Mouse (Mus musculus): ENCODE data around the gene Pinlyp. TPM values are rescaled to one million over a fixed set of nuclear protein-coding genes. Genes with fewer than 3 reads are reported as not detected.

Pinlyp gene
- polyA plus RNA-seq, 1 experiment from 2014 or later, result not detected

DNA sequence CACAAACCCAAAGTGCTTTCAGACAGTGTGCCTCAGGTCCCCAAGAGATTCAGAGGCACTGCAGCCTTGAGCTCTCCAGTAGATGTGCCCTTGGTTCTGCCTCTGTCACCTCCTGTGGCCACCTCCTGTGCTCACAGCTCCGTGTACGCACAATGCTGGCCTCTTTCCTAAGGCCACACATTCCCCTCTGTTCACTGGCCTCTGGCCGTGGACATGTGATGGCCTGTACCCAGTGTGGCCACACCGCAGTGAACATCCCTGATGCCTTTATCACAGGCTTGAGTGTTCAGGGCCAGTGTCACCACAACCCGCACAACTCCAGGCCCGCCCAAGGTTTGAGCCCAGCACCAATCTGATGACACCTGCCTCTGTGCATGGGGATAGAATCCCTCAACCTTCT is 39.0 kb upstream of the Pinlyp start:
- 86% methylated on average over 6 of the region's 6 CpGs for WGBS
- no peaks in the 10 kb centered on the region for H3K9me3 ChIP-seq
- no peak overlapping the region for H3K9ac ChIP-seq
- no peak for ATAC-seq (ENCODE audit: low FRiP score, low read depth)
- H3K4me1 ChIP-seq, result peaks cover 4% of the 10 kb centered on the region; the same call in 1 of the 2 replicates
- H3K4me3 ChIP-seq, result no peak overlapping the region
- H3K36me3 ChIP-seq, result no peaks in the 10 kb centered on the region
- H3K27me3 ChIP-seq, result peaks cover 32% of the 10 kb centered on the region
- H3K27ac ChIP-seq, result no peak overlapping the region
- no peak overlapping the region for H3K4me2 ChIP-seq (replicated peaks)

DNA sequence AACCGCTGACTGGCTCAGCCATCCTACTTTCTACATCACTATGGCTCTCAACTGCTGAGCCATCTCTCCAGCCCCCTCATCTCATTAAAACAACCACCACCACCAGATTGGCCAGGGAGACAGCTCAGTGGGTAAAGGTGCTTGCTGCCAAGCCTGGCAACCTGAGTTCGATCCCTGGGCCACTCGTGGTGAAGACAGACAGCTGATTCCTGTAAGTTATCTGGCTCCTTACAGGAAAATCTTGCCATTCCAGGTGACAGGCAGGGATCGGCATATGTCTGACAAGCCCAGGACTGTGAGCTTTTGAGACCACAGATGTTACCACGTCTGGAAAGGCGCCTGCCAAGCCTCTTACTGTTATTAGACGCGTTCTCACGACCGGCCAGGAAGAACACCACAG is 31.9 kb upstream of the Pinlyp start:
- no peaks in the 10 kb centered on the region for H3K27me3 ChIP-seq
- H3K4me2 ChIP-seq (replicated peaks), result no peak overlapping the region
- ATAC-seq (ENCODE audit: low FRiP score, low read depth), result no peak
- H3K27ac ChIP-seq, result no peak overlapping the region
- H3K4me3 ChIP-seq, result no peak overlapping the region
- H3K9ac ChIP-seq, result no peak overlapping the region
- no peaks in the 10 kb centered on the region for H3K9me3 ChIP-seq
- WGBS, result 89% methylated on average over 10 of the region's 10 CpGs
- no peaks in the 10 kb centered on the region for H3K4me1 ChIP-seq
- H3K36me3 ChIP-seq, result peaks cover 16% of the 10 kb centered on the region

DNA sequence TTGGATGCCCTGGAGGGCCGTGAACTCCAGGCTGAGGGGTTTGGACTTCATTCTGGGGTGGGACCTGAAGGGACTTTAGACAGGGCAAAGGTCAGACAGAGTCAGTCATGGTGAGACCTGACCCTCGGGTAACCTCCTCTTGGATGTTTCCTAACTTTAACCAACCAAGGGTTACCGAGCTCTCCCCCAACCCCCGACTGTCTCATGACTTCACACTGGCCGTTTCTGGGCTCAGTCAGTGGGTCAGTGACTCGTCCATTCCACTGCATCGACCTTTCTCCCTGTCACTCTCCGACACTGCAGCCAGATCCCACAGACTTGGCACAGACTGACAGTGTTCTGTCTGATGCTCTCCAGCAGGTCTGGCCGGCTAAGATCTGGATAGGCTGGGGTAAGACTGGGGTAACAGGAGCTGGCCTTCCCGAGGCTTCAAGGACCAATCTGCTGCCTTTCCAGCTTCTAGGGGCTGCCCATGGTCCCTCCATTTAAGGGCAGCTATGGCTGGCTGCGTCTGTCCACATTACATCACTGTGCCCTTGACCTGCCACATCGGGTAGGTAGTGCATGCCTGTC is 28.4 kb upstream of the Pinlyp start:
- Histone ChIP-seq H3K27me3 (no peaks in the 10 kb centered on the region), H3K27ac (no peak overlapping the region), H3K9ac (no peak overlapping the region), H3K4me2 (replicated peaks) (no peak overlapping the region), H3K9me3 (no peaks in the 10 kb centered on the region), H3K4me1 (no peaks in the 10 kb centered on the region), H3K4me3 (no peak overlapping the region), H3K36me3 (peaks cover 50% of the 10 kb centered on the region)
- no peak for ATAC-seq (ENCODE audit: low FRiP score, low read depth)
- WGBS, result 64% methylated on average over 12 of the region's 12 CpGs

DNA sequence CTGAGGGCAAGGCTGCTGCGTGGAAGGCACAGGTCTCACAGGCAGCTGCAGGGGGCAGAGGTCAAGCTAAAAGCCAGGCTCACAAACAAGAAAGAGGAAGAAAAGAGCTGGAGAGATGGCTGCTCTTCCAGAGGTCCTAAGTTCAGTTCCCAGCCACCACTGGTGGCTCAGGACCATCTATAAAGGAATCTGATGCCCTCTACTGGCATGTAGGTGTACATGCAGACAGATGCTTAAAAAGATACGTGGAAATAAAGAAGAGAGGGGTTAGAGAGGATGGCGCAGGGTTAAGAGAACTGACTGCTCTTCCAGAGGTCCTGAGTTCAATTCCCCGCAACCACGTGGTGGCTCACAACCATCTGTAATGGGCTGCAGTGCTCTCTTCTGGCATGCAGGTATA is 26.5 kb upstream of the Pinlyp start:
- Histone ChIP-seq H3K27ac (no peak overlapping the region), H3K9ac (no peak overlapping the region), H3K4me1 (no peaks in the 10 kb centered on the region), H3K9me3 (no peaks in the 10 kb centered on the region), H3K27me3 (no peaks in the 10 kb centered on the region), H3K4me2 (replicated peaks) (no peak overlapping the region), H3K36me3 (peaks cover 69% of the 10 kb centered on the region), H3K4me3 (no peak overlapping the region)
- no peak for ATAC-seq (ENCODE audit: low FRiP score, low read depth)
- 62% methylated on average over 5 of the region's 5 CpGs for WGBS

DNA sequence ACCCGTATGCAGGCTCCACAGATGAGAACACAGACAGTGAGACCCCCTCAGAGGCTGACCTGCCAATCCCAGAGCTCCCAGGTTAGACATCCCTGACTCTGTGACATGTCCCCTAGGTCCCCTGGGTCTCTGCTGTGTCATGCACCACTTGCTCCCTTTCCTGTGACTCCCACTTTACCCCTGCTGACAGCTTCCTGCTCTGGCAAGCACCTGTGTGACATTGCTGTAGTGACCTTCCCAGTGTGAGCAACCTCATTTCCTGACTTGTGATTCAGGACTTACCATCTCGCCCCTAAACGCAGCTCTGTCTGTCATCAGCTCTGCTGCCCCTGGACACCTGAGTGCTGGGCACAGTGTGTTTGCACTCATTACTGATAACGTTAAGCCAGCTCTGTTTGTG is 25.2 kb upstream of the Pinlyp start:
- Histone ChIP-seq H3K4me1 (no peaks in the 10 kb centered on the region), H3K27me3 (no peaks in the 10 kb centered on the region), H3K9ac (no peak overlapping the region), H3K4me2 (replicated peaks) (no peak overlapping the region), H3K27ac (no peak overlapping the region), H3K36me3 (peaks cover 83% of the 10 kb centered on the region), H3K4me3 (no peak overlapping the region), H3K9me3 (no peaks in the 10 kb centered on the region)
- ATAC-seq (ENCODE audit: low FRiP score, low read depth), result no peak
- 77% methylated on average over 4 of the region's 4 CpGs for WGBS

DNA sequence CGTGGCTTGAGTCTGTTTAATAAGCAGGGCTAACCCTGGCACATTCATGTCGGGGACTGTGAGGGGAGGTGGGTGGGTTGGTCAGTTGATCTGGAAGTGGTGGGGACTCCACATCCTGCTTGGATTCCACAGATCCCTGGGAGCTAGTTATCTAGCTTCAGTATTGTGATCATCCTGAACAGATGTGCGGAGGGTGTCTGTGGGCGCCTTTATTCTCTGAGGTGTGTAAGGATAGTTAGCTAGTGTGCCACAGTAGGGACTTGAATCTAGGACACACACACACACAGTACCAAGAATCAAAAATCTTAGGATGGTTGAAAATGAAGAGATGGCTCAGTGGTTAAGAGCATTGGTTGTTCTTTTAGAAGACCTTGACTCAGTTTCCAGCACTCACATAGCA is 22.6 kb upstream of the Pinlyp start:
- no peaks in the 10 kb centered on the region for H3K27me3 ChIP-seq
- H3K27ac ChIP-seq, result no peak overlapping the region
- H3K9me3 ChIP-seq, result no peaks in the 10 kb centered on the region
- WGBS, result 87% methylated on average over 4 of the region's 4 CpGs
- no peak overlapping the region for H3K4me2 ChIP-seq (replicated peaks)
- no peak overlapping the region for H3K4me3 ChIP-seq
- no peak for ATAC-seq (ENCODE audit: low FRiP score, low read depth)
- no peak overlapping the region for H3K9ac ChIP-seq
- peaks cover 88% of the 10 kb centered on the region for H3K36me3 ChIP-seq
- H3K4me1 ChIP-seq, result no peaks in the 10 kb centered on the region

DNA sequence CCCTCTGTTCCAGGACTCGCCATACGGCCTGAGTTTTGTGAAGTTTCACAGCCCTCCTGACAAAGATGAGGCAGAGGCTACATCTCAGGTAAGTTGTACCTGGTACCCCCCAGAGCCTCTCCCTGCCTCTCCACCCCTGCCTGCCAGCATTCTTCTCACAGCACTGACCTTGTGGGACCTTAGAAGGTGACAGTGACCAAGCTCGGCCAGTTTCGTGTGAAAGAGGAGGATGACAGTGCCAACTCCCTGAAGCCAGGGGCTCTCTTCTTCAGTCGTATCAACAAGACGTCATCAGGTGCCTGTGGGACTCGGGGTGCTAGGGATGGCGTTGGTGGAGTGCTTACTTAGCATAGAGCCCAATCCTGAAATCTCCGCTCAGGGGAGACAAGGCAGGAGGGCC is 20.3 kb upstream of the Pinlyp start:
- H3K27me3 ChIP-seq, result no peaks in the 10 kb centered on the region
- H3K36me3 ChIP-seq, result peaks cover 83% of the 10 kb centered on the region
- H3K4me3 ChIP-seq, result no peak overlapping the region
- H3K9ac ChIP-seq, result no peak overlapping the region
- WGBS, result 92% methylated on average over 9 of the region's 9 CpGs
- no peak overlapping the region for H3K27ac ChIP-seq
- no peaks in the 10 kb centered on the region for H3K9me3 ChIP-seq
- H3K4me1 ChIP-seq, result no peaks in the 10 kb centered on the region
- no peak for ATAC-seq (ENCODE audit: low FRiP score, low read depth)
- no peak overlapping the region for H3K4me2 ChIP-seq (replicated peaks)

DNA sequence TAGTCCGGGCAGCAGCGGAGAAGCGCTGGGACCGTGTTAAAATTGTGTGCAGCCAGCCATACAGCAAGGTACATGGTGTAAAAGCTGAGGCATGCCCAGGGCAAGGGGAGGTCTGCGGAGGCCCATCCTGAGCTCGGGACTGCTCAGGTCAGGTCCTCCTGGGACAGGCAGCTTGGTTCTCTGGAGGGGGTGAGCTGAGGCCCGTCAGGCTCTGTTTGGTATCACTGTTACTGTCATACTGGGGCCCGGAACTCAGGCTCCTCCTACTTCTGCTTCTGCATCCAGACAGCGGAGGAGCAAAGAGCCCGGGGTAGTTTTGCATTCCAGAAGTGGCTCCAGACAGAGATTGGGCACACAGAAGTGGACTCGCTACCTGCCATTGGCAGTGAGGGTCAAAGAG is 19.7 kb upstream of the Pinlyp start:
- H3K27me3 ChIP-seq, result no peaks in the 10 kb centered on the region
- H3K4me1 ChIP-seq, result no peaks in the 10 kb centered on the region
- H3K4me3 ChIP-seq, result no peak overlapping the region
- H3K9me3 ChIP-seq, result no peaks in the 10 kb centered on the region
- peaks cover 83% of the 10 kb centered on the region for H3K36me3 ChIP-seq
- no peak overlapping the region for H3K9ac ChIP-seq
- ATAC-seq (ENCODE audit: low FRiP score, low read depth), result no peak
- 95% methylated on average over 11 of the region's 11 CpGs for WGBS
- H3K4me2 ChIP-seq (replicated peaks), result no peak overlapping the region
- no peak overlapping the region for H3K27ac ChIP-seq

DNA sequence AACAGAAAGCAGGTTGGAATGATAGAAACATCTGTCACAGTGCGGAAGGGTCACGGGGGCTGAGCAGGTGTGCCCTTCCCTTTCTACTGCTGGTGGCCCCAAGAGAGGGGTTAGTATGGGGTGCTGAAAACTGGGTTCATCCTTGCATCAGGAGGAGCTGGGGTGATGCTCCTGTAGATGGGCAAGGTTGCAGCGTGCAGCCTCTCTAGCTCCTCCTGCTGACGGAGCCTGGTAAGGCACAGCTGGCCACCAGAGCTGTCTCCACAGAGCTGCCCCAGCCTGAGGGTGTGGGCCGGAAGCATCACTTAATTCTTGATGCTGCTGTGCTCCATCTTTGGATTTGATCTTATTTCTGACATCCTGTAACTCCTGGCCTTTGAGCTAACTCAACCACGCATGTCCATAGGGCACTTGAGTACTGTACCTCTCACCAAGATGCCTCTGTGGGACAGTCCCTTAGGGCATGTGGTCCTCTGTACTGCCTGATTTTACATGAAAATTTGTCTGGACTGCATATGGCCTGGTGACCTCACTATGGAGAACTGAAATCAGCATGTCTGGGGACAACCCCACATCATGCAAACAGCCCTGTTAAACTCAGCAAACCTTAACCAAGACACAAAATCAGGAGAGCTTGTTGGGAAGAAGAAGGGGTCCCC is 18.8 kb upstream of the Pinlyp start:
- H3K4me3 ChIP-seq, result no peak overlapping the region
- H3K27ac ChIP-seq, result no peak overlapping the region
- WGBS, result 63% methylated on average over 6 of the region's 6 CpGs
- H3K9ac ChIP-seq, result no peak overlapping the region
- no peaks in the 10 kb centered on the region for H3K27me3 ChIP-seq
- ATAC-seq (ENCODE audit: low FRiP score, low read depth), result no peak
- no peak overlapping the region for H3K4me2 ChIP-seq (replicated peaks)
- peaks cover 83% of the 10 kb centered on the region for H3K36me3 ChIP-seq
- no peaks in the 10 kb centered on the region for H3K4me1 ChIP-seq
- H3K9me3 ChIP-seq, result no peaks in the 10 kb centered on the region

DNA sequence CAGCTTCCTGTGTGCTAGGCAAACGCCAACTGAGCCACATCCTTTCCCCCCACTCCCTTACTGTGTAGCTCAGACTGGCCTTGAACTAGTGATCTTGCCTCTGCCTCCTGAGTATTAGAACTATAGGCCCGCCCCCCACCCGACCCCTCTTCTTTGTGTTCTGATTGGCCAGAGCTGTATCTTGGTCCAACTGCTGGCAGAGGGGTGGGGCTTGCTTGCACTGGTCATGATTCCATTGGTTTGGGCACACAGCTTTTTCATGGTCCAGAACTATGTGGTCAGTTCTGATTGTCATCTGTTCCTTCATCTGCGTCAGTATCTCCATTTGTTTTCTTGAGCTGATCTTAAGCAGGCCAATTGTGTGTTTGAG is 17.9 kb upstream of the Pinlyp start:
- no peak overlapping the region for H3K4me2 ChIP-seq (replicated peaks)
- H3K27me3 ChIP-seq, result no peaks in the 10 kb centered on the region
- H3K9ac ChIP-seq, result no peak overlapping the region
- no peaks in the 10 kb centered on the region for H3K9me3 ChIP-seq
- H3K36me3 ChIP-seq, result peaks cover 84% of the 10 kb centered on the region
- H3K4me1 ChIP-seq, result no peaks in the 10 kb centered on the region
- no peak for ATAC-seq (ENCODE audit: low FRiP score, low read depth)
- no peak overlapping the region for H3K4me3 ChIP-seq
- no peak overlapping the region for H3K27ac ChIP-seq
- 89% methylated on average over 4 of the region's 4 CpGs for WGBS

DNA sequence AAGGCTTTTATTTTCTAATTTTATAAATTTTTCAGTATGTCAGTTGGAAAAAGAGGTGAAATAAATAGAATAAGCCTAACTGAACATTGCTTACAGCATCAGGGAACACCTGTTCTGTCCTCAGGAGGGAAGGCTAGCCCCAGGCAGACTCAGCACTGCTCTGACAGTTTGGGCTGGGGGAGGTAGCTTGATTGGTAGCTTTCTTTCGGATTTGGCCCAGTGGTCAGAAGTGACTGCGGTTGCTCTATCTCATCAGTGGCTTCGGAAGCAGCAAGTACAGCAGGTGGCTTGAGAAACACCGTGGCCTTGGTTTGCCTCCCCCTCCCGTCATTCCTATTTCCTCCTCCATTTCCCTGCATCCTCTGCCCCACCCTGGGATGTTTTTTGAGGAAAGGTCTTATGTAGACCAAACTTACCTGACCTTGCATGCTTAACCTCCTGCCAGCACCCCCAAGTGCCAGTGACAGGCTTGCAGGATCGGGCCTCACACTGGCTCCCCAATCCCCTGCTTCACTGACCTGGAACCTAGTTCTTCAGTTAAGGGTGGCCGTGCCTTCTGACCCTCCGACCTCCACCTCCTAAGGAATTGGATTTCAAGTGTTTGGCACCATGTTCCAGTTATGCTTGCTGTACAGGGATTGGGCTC is 17.4 kb upstream of the Pinlyp start:
- Histone ChIP-seq H3K9ac (no peak overlapping the region), H3K9me3 (no peaks in the 10 kb centered on the region), H3K4me1 (no peaks in the 10 kb centered on the region), H3K27ac (no peak overlapping the region), H3K36me3 (peaks cover 80% of the 10 kb centered on the region), H3K4me3 (no peak overlapping the region), H3K27me3 (no peaks in the 10 kb centered on the region), H3K4me2 (replicated peaks) (no peak overlapping the region)
- WGBS, result 89% methylated on average over 8 of the region's 8 CpGs
- ATAC-seq (ENCODE audit: low FRiP score, low read depth), result no peak

DNA sequence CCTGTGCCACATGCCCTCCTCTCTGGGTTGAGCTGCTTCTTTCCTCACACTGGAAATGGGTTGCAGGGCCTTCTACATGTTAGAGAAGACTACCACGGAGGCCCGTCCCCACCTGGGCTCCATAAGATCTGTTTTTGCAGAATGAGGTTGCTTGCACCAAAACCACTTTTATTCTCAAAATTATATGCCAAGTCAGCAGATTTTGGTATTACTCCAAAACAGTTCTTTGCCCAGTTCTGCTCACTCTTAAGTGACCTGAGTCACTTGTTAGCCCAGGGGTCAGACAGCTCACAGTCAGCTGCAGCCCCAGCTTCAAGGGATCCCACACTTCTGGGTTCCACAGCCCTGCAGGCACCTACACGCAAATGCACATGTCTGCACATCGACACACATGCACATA is 15.5 kb upstream of the Pinlyp start:
- Histone ChIP-seq H3K9ac (no peak overlapping the region), H3K36me3 (peaks cover 72% of the 10 kb centered on the region), H3K4me2 (replicated peaks) (no peak overlapping the region), H3K4me3 (no peak overlapping the region), H3K4me1 (no peaks in the 10 kb centered on the region), H3K27me3 (no peaks in the 10 kb centered on the region), H3K9me3 (no peaks in the 10 kb centered on the region), H3K27ac (no peak overlapping the region)
- WGBS, result 86% methylated on average over 4 of the region's 4 CpGs
- no peak for ATAC-seq (ENCODE audit: low FRiP score, low read depth)

DNA sequence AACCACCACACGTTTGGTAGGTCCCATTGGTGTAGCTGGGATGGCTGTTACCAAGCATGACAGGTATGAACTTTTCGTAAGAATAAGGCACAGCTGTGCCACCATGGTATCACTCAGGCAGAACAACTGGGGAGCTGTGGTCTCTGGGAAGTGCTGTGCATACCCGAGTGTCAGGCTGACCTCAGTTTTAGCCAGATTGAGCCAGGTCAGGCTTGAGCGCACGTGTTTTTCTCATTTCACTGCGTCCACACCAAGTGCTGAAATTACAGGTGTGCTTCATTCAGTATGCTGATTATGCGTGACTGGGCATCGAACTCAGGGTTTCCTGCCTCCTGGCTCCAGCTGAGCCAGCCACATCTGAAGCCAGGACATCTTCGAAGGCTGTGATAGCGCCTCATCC is 9.9 kb upstream of the Pinlyp start:
- H3K27ac ChIP-seq, result no peak overlapping the region
- H3K4me1 ChIP-seq, result no peaks in the 10 kb centered on the region
- H3K4me2 ChIP-seq (replicated peaks), result no peak overlapping the region
- H3K4me3 ChIP-seq, result no peak overlapping the region
- H3K36me3 ChIP-seq, result peaks cover 82% of the 10 kb centered on the region
- WGBS, result 92% methylated on average over 10 of the region's 10 CpGs
- no peaks in the 10 kb centered on the region for H3K9me3 ChIP-seq
- no peak overlapping the region for H3K9ac ChIP-seq
- no peaks in the 10 kb centered on the region for H3K27me3 ChIP-seq
- ATAC-seq (ENCODE audit: low FRiP score, low read depth), result no peak

Data from limb, embryonic 13.5 days (tissue).